Mouse (Mus musculus) CD4-positive, CD25-positive, alpha-beta regulatory T cell (primary cell): ENCODE data around the gene Notum. TPM values are rescaled to one million over a fixed set of nuclear protein-coding genes. Genes with fewer than 3 reads are reported as not detected.

Source experiments
- polyA plus RNA-seq: library from polyadenylated mRNA; unstranded; fragments of 100-300 nt; shearing (Covaris generic); gene quantifications from one replicate; pipeline ENCODE4 v1.2.1, GENCODE M21; 2017

Gene Notum
- polyA plus RNA-seq = not detected

DNA sequence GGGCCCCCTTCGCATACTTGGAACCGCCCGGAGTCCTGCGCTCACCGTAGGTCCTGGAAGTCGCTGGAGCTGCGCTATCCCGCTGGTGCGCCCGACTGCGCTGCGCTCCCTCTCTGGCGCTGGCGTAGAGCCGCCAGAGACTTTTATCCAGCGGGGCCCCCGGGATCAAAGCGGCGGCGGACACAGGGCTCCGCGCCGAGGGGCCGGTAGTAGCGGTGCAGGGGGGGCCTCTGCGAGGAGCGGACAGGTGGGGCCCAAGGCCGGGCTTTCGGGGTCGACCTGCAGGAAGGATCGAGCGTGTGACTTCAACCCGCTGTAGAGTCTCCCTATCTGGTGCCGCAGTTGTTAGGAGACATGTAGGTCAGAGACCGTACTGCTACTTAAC, at the start of gene Notum:
Gene Notum (minus strand): TSS at position 100 of the 385 bp plus-strand sequence.

GRCm38 (mm10) chr11:120672687-120673593, 12.0 kb upstream of the Notum start, which contains the start of gene Aspscr1:
Aspscr1 (plus strand) TSS chr11:120672973.

GRCm38 (mm10) chr11:120648001-120648476, 12.9 kb downstream of the Notum start, which contains the start of gene Myadml2:
Myadml2 (minus strand) TSS chr11:120648158.

GRCm38 (mm10) chr11:120643601-120643987, 17.4 kb downstream of the Notum start, which contains the start of gene Pycr1:
Pycr1 (minus strand) TSS chr11:120643769.

DNA sequence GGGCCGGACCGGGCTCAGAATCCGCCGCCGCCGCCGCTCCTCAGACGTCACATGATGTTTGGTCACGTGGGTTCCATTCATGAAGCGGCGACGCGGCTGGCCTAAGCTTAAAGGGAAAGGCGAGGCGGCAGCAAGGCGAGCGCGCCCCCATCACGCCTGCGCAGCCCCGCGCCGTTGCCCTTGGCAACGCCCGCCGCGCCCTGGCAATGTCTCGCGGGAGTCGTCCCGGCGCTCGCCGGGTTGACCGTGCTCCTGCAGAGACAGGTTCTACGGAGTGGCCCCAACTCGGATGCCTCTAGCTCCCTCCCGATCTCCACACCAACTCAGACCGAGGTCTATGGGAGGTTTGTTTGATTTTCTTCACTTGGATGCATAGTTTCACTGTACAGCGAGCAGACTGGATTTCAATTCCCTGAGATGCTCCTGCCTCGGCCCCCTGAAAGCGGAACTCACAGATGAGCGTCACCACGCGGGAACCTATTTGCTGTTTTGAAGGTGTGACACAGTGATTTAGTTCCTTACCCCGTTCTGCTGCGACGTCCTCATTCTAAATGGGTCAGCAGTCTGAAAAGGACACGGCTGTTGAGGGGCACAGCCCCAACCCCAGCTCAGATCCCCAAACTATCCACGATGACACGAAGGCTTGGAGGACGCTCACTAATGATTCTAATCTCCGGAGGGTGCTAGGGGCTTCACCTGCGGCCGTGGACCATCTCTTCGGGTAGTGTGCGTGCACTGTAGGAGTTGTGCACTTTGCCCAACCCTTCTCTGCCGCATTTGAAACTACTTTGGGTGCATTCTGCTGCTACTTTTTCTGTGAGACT, 27.2 kb downstream of the Notum start, which contains the start of gene Mafg:
Gene Mafg (minus strand): TSS at position 81 of the 824 bp plus-strand sequence.

GRCm38 (mm10) chr11:120625152-120625775, 35.7 kb downstream of the Notum start, which contains the start of gene Sirt7:
Sirt7 (minus strand) TSS chr11:120625240.

DNA sequence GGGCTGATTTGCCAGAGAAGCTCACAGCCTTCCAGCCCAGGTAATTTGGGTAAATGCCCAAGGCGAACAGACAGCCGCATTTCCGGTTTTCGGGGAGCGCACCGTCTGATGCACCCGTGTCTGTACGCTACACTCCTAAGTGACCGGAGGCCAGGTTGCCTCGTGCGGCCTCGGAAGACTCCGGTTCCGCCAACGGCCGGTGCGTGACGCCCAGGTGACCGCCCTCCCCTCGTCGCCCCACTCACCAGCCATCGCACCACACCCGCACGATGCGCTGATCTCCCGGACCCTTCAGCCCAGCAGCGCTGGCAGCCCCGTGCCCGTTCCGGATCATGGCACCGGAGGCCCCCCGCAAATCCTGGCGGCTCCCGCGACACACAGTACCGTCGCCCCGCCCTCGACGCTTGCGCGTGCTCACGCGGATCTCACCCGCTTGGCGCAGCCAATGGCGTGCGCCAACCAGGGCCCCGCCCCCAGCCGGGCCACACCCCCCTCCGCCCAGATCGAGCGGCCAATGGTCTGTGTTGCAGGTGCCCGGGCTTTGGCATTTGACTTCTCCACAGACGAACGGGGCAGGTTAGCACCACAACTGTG, 43.4 kb downstream of the Notum start, which contains the start of gene Pcyt2:
Gene Pcyt2 (minus strand): TSS at position 418 of the 594 bp plus-strand sequence.

GRCm38 (mm10) chr11:120608241-120609034, 52.5 kb downstream of the Notum start, which contains the start of gene Npb:
Npb (plus strand) TSS chr11:120608477.

Other genes starting within 250 kb of the Notum start
- gene Nploc4, start 223.5 kb downstream of the Notum start, polyA plus RNA-seq = 54.4 TPM
- not detected for gene Tspan10, start 218.5 kb downstream of the Notum start, polyA plus RNA-seq
- gene Pde6g, start 207.7 kb downstream of the Notum start, polyA plus RNA-seq = 0.35 TPM
- 14.6 TPM for gene Oxld1, start 203.1 kb downstream of the Notum start, polyA plus RNA-seq
- gene Ccdc137, start 203.1 kb downstream of the Notum start, polyA plus RNA-seq = 50.7 TPM
- 36.3 TPM for gene Arl16, start 193.6 kb downstream of the Notum start, polyA plus RNA-seq
- 70.7 TPM for gene Mrpl12, start 176.6 kb downstream of the Notum start, polyA plus RNA-seq
- 8.9 TPM for gene Slc25a10, start 169.3 kb downstream of the Notum start, polyA plus RNA-seq
- not detected for gene Gcgr, start 130.5 kb downstream of the Notum start, polyA plus RNA-seq
- 144 TPM for gene Mcrip1, start 111.4 kb downstream of the Notum start, polyA plus RNA-seq
- not detected for gene Ppp1r27, start 110.0 kb downstream of the Notum start, polyA plus RNA-seq
- 244 TPM for gene P4hb, start 87.9 kb downstream of the Notum start, polyA plus RNA-seq
- gene Arhgdia, start 79.6 kb downstream of the Notum start, polyA plus RNA-seq = 800 TPM
- gene Alyref, start 62.8 kb downstream of the Notum start, polyA plus RNA-seq = 327 TPM
- gene Anapc11, start 62.8 kb downstream of the Notum start, polyA plus RNA-seq = 115 TPM
- gene Npb, start 52.7 kb downstream of the Notum start, polyA plus RNA-seq = 1.2 TPM
- gene Pcyt2, start 43.2 kb downstream of the Notum start, polyA plus RNA-seq = 159 TPM
- 300 TPM for gene Sirt7, start 35.9 kb downstream of the Notum start, polyA plus RNA-seq
- gene Mafg, start 27.6 kb downstream of the Notum start, polyA plus RNA-seq = 17.6 TPM
- gene Pycr1, start 17.4 kb downstream of the Notum start, polyA plus RNA-seq = 1.2 TPM
- gene Myadml2, start 13.0 kb downstream of the Notum start, polyA plus RNA-seq = 0.41 TPM
- 178 TPM for gene Aspscr1, start 11.8 kb upstream of the Notum start, polyA plus RNA-seq
- 114 TPM for gene Cenpx, start 52.6 kb upstream of the Notum start, polyA plus RNA-seq
- gene Lrrc45, start 52.8 kb upstream of the Notum start, polyA plus RNA-seq = 67.6 TPM
- gene Rac3, start 60.3 kb upstream of the Notum start, polyA plus RNA-seq = 1.8 TPM
- gene Dcxr, start 66.1 kb upstream of the Notum start, polyA plus RNA-seq = 14.3 TPM
- gene Cbr2, start 70.9 kb upstream of the Notum start, polyA plus RNA-seq = 0.59 TPM
- gene Hmga1b, start 101.6 kb upstream of the Notum start, polyA plus RNA-seq = 29.4 TPM
- gene Rfng, start 123.0 kb upstream of the Notum start, polyA plus RNA-seq = 39.3 TPM
- gene Gps1, start 123.1 kb upstream of the Notum start, polyA plus RNA-seq = 159 TPM
- gene Dus1l, start 135.2 kb upstream of the Notum start, polyA plus RNA-seq = 83.8 TPM
- 45.8 TPM for gene Fasn, start 163.4 kb upstream of the Notum start, polyA plus RNA-seq